Mouse (Mus musculus): Measurements from ENCODE around the gene Stat1. TPM values are rescaled to one million over a fixed set of nuclear protein-coding genes. Genes with fewer than 3 reads are reported as not detected.

Stat1 gene
- 10 to 100 TPM; 21.4 to 26.0 (median 23.8) TPM for total RNA-seq (2022)

GRCm38 (mm10) chr1:52118860-52119591, at the start of gene Stat1:
TSS of gene Stat1 (plus strand) at chr1:52119440.
- peak; percentile 65 to 68 for DNase-seq (ENCODE audit: low spot score in 2 of 2)

GRCm38 (mm10) chr1:52079724-52080367, 39.4 kb upstream of the Stat1 start:
- DNase-seq (ENCODE audit: low spot score in 2 of 2), result no peak

- no peak for DNase-seq (ENCODE audit: low spot score in 2 of 2)
Observed at GRCm38 (mm10) chr1:52080375-52080774, 38.9 kb upstream of the Stat1 start.

- DNase-seq (ENCODE audit: low spot score in 2 of 2), result no peak
Observed at GRCm38 (mm10) chr1:52086236-52086635, 33.0 kb upstream of the Stat1 start.

- no peak for DNase-seq (ENCODE audit: low spot score in 2 of 2)
Observed at GRCm38 (mm10) chr1:52087128-52087527, 32.1 kb upstream of the Stat1 start.

- no peak for DNase-seq (ENCODE audit: low spot score in 2 of 2)
Observed at GRCm38 (mm10) chr1:52088634-52089033, 30.6 kb upstream of the Stat1 start.

GRCm38 (mm10) chr1:52098618-52099232, 20.5 kb upstream of the Stat1 start:
- DNase-seq (ENCODE audit: low spot score in 2 of 2), result no peak

- DNase-seq (ENCODE audit: low spot score in 2 of 2), result no peak
Observed at GRCm38 (mm10) chr1:52100496-52100895, 18.7 kb upstream of the Stat1 start.

- no peak for DNase-seq (ENCODE audit: low spot score in 2 of 2)
Observed at GRCm38 (mm10) chr1:52102795-52103194, 16.4 kb upstream of the Stat1 start.

GRCm38 (mm10) chr1:52107206-52107605, 12.0 kb upstream of the Stat1 start:
- DNase-seq (ENCODE audit: low spot score in 2 of 2), result no peak

- DNase-seq (ENCODE audit: low spot score in 2 of 2), result no peak
Observed at GRCm38 (mm10) chr1:52111217-52111616, 8.0 kb upstream of the Stat1 start.

GRCm38 (mm10) chr1:52112301-52112700, 6.9 kb upstream of the Stat1 start:
- no peak for DNase-seq (ENCODE audit: low spot score in 2 of 2)

- DNase-seq (ENCODE audit: low spot score in 2 of 2), result no peak
Observed at GRCm38 (mm10) chr1:52113067-52113665, 6.1 kb upstream of the Stat1 start.

- peak; percentile 97 for DNase-seq (ENCODE audit: low spot score in 2 of 2)
Observed at GRCm38 (mm10) chr1:52113666-52114069, 5.6 kb upstream of the Stat1 start.

- DNase-seq (ENCODE audit: low spot score in 2 of 2), result no peak
Observed at GRCm38 (mm10) chr1:52116441-52116840, 2.8 kb upstream of the Stat1 start.

- no peak for DNase-seq (ENCODE audit: low spot score in 2 of 2)
Observed at GRCm38 (mm10) chr1:52117777-52118176, 1.5 kb upstream of the Stat1 start.

GRCm38 (mm10) chr1:52119691-52120090, 451 bp downstream of the Stat1 start:
- DNase-seq (ENCODE audit: low spot score in 2 of 2), result no peak

- no peak for DNase-seq (ENCODE audit: low spot score in 2 of 2)
Observed at GRCm38 (mm10) chr1:52120191-52120590, 951 bp downstream of the Stat1 start.

GRCm38 (mm10) chr1:52121052-52121451, 1.8 kb downstream of the Stat1 start:
- no peak for DNase-seq (ENCODE audit: low spot score in 2 of 2)

- DNase-seq (ENCODE audit: low spot score in 2 of 2), result no peak
Observed at GRCm38 (mm10) chr1:52124818-52125217, 5.6 kb downstream of the Stat1 start.

- DNase-seq (ENCODE audit: low spot score in 2 of 2), result no peak
Observed at GRCm38 (mm10) chr1:52127350-52127749, 8.1 kb downstream of the Stat1 start.

GRCm38 (mm10) chr1:52129794-52130193, 10.6 kb downstream of the Stat1 start:
- DNase-seq (ENCODE audit: low spot score in 2 of 2), result no peak

Measured in left cerebral cortex, adult 8-10 months (tissue).